Mouse (Mus musculus) midbrain, postnatal 0 days (tissue): ENCODE measurements around the gene Nfatc2ip. TPM values are rescaled to one million over a fixed set of nuclear protein-coding genes. Genes with fewer than 3 reads are reported as not detected.
"Not testable (repeated sequence)": the region's sequence is repeated elsewhere in the genome, so short reads cannot be mapped to it uniquely, and the experiment has no call there.

Source experiments
- ATAC-seq: fragments of 200-750 bp; cut with Nextera tagmentation; 2 replicates; pipeline ENCODE4 v1.8.0; 2017; ENCODE audit warnings: moderate number of reproducible peaks, mild to moderate bottlenecking, moderate TSS enrichment, moderate library complexity; ENCODE audit not compliant: low FRiP score
- DNase-seq: peaks from one replicate; pipeline ENCODE4 v3.0.0-alpha.2; 2015; ENCODE audit warnings: low spot score
- H3K27ac ChIP-seq: fragments of 300-500 bp; sonication (generic); 2 replicates; pipeline ENCODE4 v1.5.1; 2014; ENCODE audit warnings: low read depth, mild to moderate bottlenecking, low read length, mixed read lengths
- H3K27me3 ChIP-seq: fragments of 300-500 bp; sonication (generic); 2 replicates; pipeline ENCODE4 v1.6.1; 2014; ENCODE audit warnings: low read length, control low read depth, mixed read lengths; ENCODE audit not compliant: insufficient read depth
- H3K36me3 ChIP-seq: fragments of 300-500 bp; sonication (generic); 2 replicates; pipeline ENCODE4 v1.6.1; 2014; ENCODE audit warnings: low read length, control low read depth, mixed read lengths; ENCODE audit not compliant: insufficient read depth
- H3K4me1 ChIP-seq: fragments of 300-500 bp; sonication (generic); 2 replicates; pipeline ENCODE4 v1.6.1; 2014; ENCODE audit warnings: mild to moderate bottlenecking, control low read depth, antibody characterized with exemption, low read length, mixed read lengths; ENCODE audit not compliant: insufficient read depth
- H3K4me2 ChIP-seq: fragments of 300-500 bp; sonication (generic); 2 replicates; pipeline ENCODE4 v1.6.1; 2014; ENCODE audit warnings: low read depth, mild to moderate bottlenecking, low read length, mixed read lengths; ENCODE audit not compliant: poor library complexity, severe bottlenecking
- H3K4me3 ChIP-seq: fragments of 300-500 bp; sonication (generic); 2 replicates; pipeline ENCODE4 v1.5.1; 2014; ENCODE audit warnings: low read depth, mild to moderate bottlenecking, low read length, moderate library complexity
- H3K9ac ChIP-seq: fragments of 300-500 bp; sonication (generic); replicated peaks from 2 replicates; pipeline ENCODE4 v1.6.1; 2014; ENCODE audit warnings: mild to moderate bottlenecking, low read length, moderate library complexity, mixed read lengths; ENCODE audit not compliant: poor library complexity, severe bottlenecking
- H3K9me3 ChIP-seq: fragments of 300-500 bp; sonication (generic); 2 replicates; pipeline ENCODE4 v1.6.1; 2016; ENCODE audit warnings: low read length, control low read depth
- CTCF ChIP-seq: IDR thresholded peaks from 2 replicates; pipeline ENCODE4 v1.5.1; 2016; ENCODE audit warnings: antibody characterized with exemption, mild to moderate bottlenecking
- WGBS: fragments of 180-500 bp; shearing (Covaris S2); extraction: QIAGEN DNeasy Blood & Tissue Kit; methylation state at CpG from one replicate; pipeline ENCODE4 v1.1.7; 2014; 5-methylcytosine and 5-hydroxymethylcytosine counted together
- polyA plus RNA-seq: library from polyadenylated mRNA; unstranded; fragments of >200 nt; fragmentation: Nextera tagmentation; extraction: Ambion mirVana; gene quantifications from 2 replicates; pipeline ENCODE4 v1.2.1, GENCODE M21; 2015
- total RNA-seq: library from RNA; depleted of rRNA; stranded (reverse); fragments of >200 nt; gene quantifications from 2 replicates; pipeline ENCODE4 v1.2.3, GENCODE M21; 2014

The Nfatc2ip gene
- total and polyA plus RNA-seq, 2 experiments from 2014 or later = 2.4 to 6.0 TPM

DNA sequence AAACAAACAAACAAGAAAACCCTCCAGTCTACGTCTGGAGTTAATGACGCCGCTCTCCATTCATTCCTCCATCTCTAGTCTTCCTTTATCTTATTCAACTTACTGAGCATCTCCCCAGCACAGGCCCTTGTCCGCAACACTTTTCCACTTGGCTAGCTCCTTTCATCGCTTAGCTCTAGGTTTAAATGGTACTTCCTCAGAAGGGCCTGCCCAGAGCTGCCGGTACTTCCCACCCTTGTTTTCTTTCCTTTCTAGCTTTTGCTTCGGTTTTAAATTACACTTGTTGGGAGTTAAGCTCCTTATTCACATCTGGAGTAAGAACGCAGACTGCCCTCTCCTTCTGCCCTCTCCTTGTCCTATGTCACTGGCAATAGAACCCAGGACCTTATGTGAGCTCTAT lies 20.5 kb upstream of the Nfatc2ip start:
- no peak for TF ChIP-seq CTCF
- Histone ChIP-seq H3K4me1 (no peaks in the 10 kb centered on the region), H3K4me3 (no peak overlapping the region), H3K9ac (no peak overlapping the region), H3K27ac (no peak overlapping the region), H3K27me3 (no peaks in the 10 kb centered on the region), H3K36me3 (no peaks in the 10 kb centered on the region), H3K9me3 (no peaks in the 10 kb centered on the region), H3K4me2 (no peak overlapping the region)
- DNase-seq (no peak), ATAC-seq (no peak)
- WGBS = 13% methylated on average over 8 of the region's 8 CpGs

DNA sequence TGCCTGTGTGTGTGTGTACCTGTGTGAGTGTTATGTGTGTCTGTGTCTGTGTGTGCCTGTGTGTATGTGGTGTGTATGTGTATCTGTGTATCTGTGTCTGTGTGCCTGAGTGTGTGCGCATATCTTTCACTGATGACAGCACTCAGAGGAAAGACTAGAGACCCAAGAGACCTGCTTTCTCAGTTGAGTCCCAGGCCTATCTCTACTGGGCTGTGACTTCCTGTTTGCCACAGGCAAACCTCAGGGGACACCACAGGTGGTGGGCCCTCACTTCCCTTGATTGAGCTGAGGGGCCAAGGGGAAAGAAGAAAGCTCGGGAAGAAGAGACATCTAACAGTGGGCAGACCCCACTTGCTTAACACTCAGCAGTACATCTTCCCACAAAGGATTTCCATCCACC lies 20.1 kb upstream of the Nfatc2ip start:
- Histone ChIP-seq H3K4me1 (no peaks in the 10 kb centered on the region), H3K9me3 (no peaks in the 10 kb centered on the region), H3K27me3 (no peaks in the 10 kb centered on the region), H3K9ac (no peak overlapping the region), H3K4me3 (no peak overlapping the region), H3K4me2 (no peak overlapping the region), H3K27ac (no peak overlapping the region), H3K36me3 (no peaks in the 10 kb centered on the region)
- no peak for DNase-seq
- ATAC-seq = no peak
- WGBS = 53% methylated on average over 2 of the region's 2 CpGs
- no peak for TF ChIP-seq CTCF

DNA sequence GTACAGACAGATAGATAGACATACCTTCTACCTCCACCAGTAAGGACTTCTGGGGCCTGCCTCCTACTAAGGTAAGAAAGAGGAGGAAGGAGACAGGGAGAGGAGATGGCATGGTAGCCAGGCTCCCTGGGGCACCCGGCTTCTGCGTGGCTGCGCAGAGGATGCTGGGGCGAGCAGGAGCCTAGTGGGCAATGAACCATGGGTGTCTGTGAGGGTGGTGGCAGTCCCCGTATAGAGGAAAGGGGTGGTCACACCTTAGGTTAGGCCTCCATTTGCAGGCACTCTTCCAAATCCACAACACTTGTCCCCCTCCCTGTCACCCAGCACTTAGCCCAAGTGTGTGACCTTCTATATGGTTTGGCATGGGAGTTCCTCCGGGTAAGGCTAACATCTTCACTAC lies 18.2 kb upstream of the Nfatc2ip start, which contains the start of gene Cd19:
TSS of gene Cd19 (minus strand) at position 165 of the 400 bp plus-strand sequence.
- Histone ChIP-seq H3K9ac (no peak within 1 kb of the TSS), H3K27ac (no peak within 1 kb of the TSS), H3K4me1 (no peaks in the 10 kb centered on the region), H3K4me3 (no peak within 1 kb of the TSS), H3K4me2 (no peak within 1 kb of the TSS), H3K27me3 (no peaks in the 10 kb centered on the region), H3K9me3 (no peaks in the 10 kb centered on the region), H3K36me3 (no peaks in the 10 kb centered on the region)
- ATAC-seq (no peak), DNase-seq (no peak)
- WGBS = 92% methylated on average over 6 of the region's 6 CpGs
- TF ChIP-seq CTCF = no peak

DNA sequence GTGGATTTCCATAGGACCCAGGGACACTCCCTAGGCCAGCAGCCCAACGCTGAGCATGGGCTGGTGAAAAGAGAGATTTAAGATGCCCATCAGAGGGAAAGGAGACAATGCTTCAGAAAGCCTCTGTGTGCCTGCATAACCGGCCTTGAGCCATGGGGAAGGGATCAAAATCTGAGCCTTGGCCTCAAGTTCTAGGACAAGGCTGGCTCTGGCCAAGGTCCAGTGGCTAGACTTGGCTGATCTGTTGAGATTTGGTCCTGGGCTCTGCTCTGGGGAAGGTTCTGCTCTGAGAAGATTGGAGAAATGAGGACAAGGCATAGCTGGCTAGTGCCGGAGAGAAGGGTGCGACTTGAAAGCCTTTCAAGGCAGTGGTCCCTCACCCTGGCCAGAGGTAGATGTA lies 14.5 kb upstream of the Nfatc2ip start:
- no peak for ATAC-seq
- TF ChIP-seq CTCF = no peak
- H3K9ac ChIP-seq = no peak overlapping the region
- no peak overlapping the region for H3K4me2 ChIP-seq
- DNase-seq = no peak
- no peaks in the 10 kb centered on the region for H3K27me3 ChIP-seq
- H3K4me1 ChIP-seq = no peaks in the 10 kb centered on the region
- no peak overlapping the region for H3K4me3 ChIP-seq
- no peak overlapping the region for H3K27ac ChIP-seq
- no peaks in the 10 kb centered on the region for H3K9me3 ChIP-seq
- H3K36me3 ChIP-seq = no peaks in the 10 kb centered on the region
- WGBS = 84% methylated on average over 4 of the region's 4 CpGs

DNA sequence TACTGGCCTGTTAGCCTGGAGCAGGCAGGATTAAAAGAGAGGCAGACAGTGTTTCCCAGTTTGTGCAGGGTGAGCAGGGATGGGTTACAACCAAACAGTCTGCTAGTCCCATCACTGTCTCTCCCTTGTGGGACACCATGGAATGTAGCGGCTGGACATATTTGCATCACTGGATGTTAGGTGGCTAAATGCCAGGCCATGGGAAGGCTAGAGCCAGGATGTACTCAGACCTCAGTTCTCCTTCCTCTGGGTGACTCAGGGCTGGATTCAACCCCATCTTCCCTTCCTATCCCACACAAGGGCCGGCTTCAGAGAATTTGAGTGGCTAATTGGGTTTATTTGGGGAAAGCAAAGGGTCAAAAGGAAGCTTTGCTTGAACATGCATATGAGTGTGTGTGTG lies 12.1 kb upstream of the Nfatc2ip start:
- H3K4me1 ChIP-seq = no peaks in the 10 kb centered on the region
- H3K27me3 ChIP-seq = no peaks in the 10 kb centered on the region
- TF ChIP-seq CTCF = no peak
- H3K4me2 ChIP-seq = no peak overlapping the region
- 76% methylated on average over 2 of the region's 2 CpGs for WGBS
- ATAC-seq = no peak
- no peak for DNase-seq
- no peak overlapping the region for H3K4me3 ChIP-seq
- no peaks in the 10 kb centered on the region for H3K9me3 ChIP-seq
- H3K27ac ChIP-seq = no peak overlapping the region
- H3K36me3 ChIP-seq = no peaks in the 10 kb centered on the region
- no peak overlapping the region for H3K9ac ChIP-seq

DNA sequence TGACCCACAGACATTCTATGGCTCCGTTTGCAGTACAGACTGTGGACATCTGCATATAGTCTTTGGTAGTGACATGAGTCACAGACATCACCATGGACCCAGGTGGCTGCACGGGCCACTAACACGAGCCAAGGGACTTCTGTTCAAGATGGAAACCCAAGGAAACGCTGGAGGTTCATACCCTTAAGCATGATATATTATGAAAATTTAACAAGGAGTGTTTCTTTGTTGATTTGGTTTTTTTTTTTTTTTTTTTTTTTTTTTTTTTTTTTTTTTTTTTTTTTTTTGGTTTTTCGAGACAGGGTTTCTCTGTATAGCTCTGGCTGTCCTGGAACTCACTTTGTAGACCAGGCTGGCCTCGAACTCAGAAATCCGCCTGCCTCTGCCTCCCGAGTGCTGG lies 6.0 kb upstream of the Nfatc2ip start:
- not testable (repeated sequence) for ATAC-seq, DNase-seq, H3K4me3 ChIP-seq, H3K27ac ChIP-seq, H3K9me3 ChIP-seq, H3K27me3 ChIP-seq, H3K4me2 ChIP-seq, H3K9ac ChIP-seq, H3K36me3 ChIP-seq, H3K4me1 ChIP-seq
- WGBS = 82% methylated on average over 7 of the region's 8 CpGs
